Mouse (Mus musculus): ENCODE results near the gene Gm2174. TPM values are rescaled to one million over a fixed set of nuclear protein-coding genes. Genes with fewer than 3 reads are reported as not detected.

Gene Gm2174
- polyA plus RNA-seq (2015; fragmentation: Nextera tagmentation; extraction: Ambion mirVana), result 1.2 TPM in 1 of 2 replicates, not detected in the other

GRCm38 (mm10) chrX:56447524-56448015 is at the start of gene Gm2174:
Gm2174 (plus strand) TSS chrX:56447965.
- Histone ChIP-seq H3K4me2 (replicated peaks) (no peak within 1 kb of the TSS), H3K9ac (replicated peaks) (no peak within 1 kb of the TSS), H3K4me3 (no peak within 1 kb of the TSS), H3K27me3 (no peaks in the 10 kb centered on the region), H3K4me1 (no peaks in the 10 kb centered on the region), H3K27ac (replicated peaks) (no peak within 1 kb of the TSS), H3K36me3 (no peaks in the 10 kb centered on the region), H3K9me3 (no peaks in the 10 kb centered on the region)
- 67% methylated on average over 4 of the region's 4 CpGs for WGBS
- no peak for ATAC-seq (replicated peaks)

GRCm38 (mm10) chrX:56404646-56405045 is 43.1 kb upstream of the Gm2174 start:
- Histone ChIP-seq H3K4me2 (replicated peaks) (no peak overlapping the region), H3K9ac (replicated peaks) (no peak overlapping the region), H3K4me1 (no peaks in the 10 kb centered on the region), H3K4me3 (no peak overlapping the region), H3K9me3 (no peaks in the 10 kb centered on the region), H3K36me3 (no peaks in the 10 kb centered on the region), H3K27ac (replicated peaks) (no peak overlapping the region), H3K27me3 (no peaks in the 10 kb centered on the region)
- WGBS, result 17% methylated on average over 2 of the region's 2 CpGs
- ATAC-seq (replicated peaks), result no peak

- no peaks in the 10 kb centered on the region for H3K9me3 ChIP-seq
- H3K4me3 ChIP-seq, result no peak overlapping the region
- 76% methylated on average over 1 of the region's 1 CpGs for WGBS
- H3K9ac ChIP-seq (replicated peaks), result no peak overlapping the region
- H3K4me1 ChIP-seq, result no peaks in the 10 kb centered on the region
- H3K27ac ChIP-seq (replicated peaks), result no peak overlapping the region
- H3K27me3 ChIP-seq, result no peaks in the 10 kb centered on the region
- H3K4me2 ChIP-seq (replicated peaks), result no peak overlapping the region
- no peak for ATAC-seq (replicated peaks)
- no peaks in the 10 kb centered on the region for H3K36me3 ChIP-seq
Measured at GRCm38 (mm10) chrX:56405482-56405881, 42.3 kb upstream of the Gm2174 start.

- WGBS, result 45% methylated on average over 5 of the region's 5 CpGs
Measured at GRCm38 (mm10) chrX:56406128-56406527, 41.6 kb upstream of the Gm2174 start.

GRCm38 (mm10) chrX:56416277-56416676 is 31.5 kb upstream of the Gm2174 start:
- Histone ChIP-seq H3K9me3 (no peaks in the 10 kb centered on the region), H3K4me2 (replicated peaks) (no peak overlapping the region), H3K4me3 (no peak overlapping the region), H3K27ac (replicated peaks) (no peak overlapping the region), H3K27me3 (no peaks in the 10 kb centered on the region), H3K4me1 (no peaks in the 10 kb centered on the region), H3K9ac (replicated peaks) (no peak overlapping the region), H3K36me3 (no peaks in the 10 kb centered on the region)
- 75% methylated on average over 3 of the region's 3 CpGs for WGBS
- ATAC-seq (replicated peaks), result no peak

More at GRCm38 (mm10) chrX:56406128-56406527, 41.6 kb upstream of the Gm2174 start:
- H3K4me1 ChIP-seq, result no peaks in the 10 kb centered on the region
- no peak overlapping the region for H3K4me2 ChIP-seq (replicated peaks)
- no peak overlapping the region for H3K27ac ChIP-seq (replicated peaks)
- no peaks in the 10 kb centered on the region for H3K36me3 ChIP-seq
- H3K4me3 ChIP-seq, result no peak overlapping the region
- no peak for ATAC-seq (replicated peaks)
- H3K27me3 ChIP-seq, result no peaks in the 10 kb centered on the region
- no peaks in the 10 kb centered on the region for H3K9me3 ChIP-seq
- no peak overlapping the region for H3K9ac ChIP-seq (replicated peaks)

- ATAC-seq (replicated peaks), result no peak
- Histone ChIP-seq H3K4me1 (no peaks in the 10 kb centered on the region), H3K27me3 (no peaks in the 10 kb centered on the region), H3K4me2 (replicated peaks) (no peak overlapping the region), H3K4me3 (no peak overlapping the region), H3K36me3 (no peaks in the 10 kb centered on the region), H3K9me3 (no peaks in the 10 kb centered on the region), H3K9ac (replicated peaks) (no peak overlapping the region), H3K27ac (replicated peaks) (no peak overlapping the region)
- WGBS, result 71% methylated on average over 4 of the region's 4 CpGs
Measured at GRCm38 (mm10) chrX:56417541-56417940, 30.2 kb upstream of the Gm2174 start.

GRCm38 (mm10) chrX:56430601-56431000 is 17.2 kb upstream of the Gm2174 start:
- Histone ChIP-seq H3K27me3 (no peaks in the 10 kb centered on the region), H3K9ac (replicated peaks) (no peak overlapping the region), H3K27ac (replicated peaks) (no peak overlapping the region), H3K36me3 (no peaks in the 10 kb centered on the region), H3K9me3 (no peaks in the 10 kb centered on the region), H3K4me1 (no peaks in the 10 kb centered on the region), H3K4me2 (replicated peaks) (no peak overlapping the region), H3K4me3 (no peak overlapping the region)
- 40% methylated on average over 2 of the region's 2 CpGs for WGBS
- ATAC-seq (replicated peaks), result no peak

GRCm38 (mm10) chrX:56435758-56436283 is 11.9 kb upstream of the Gm2174 start:
- H3K9ac ChIP-seq (replicated peaks), result no peak overlapping the region
- H3K4me3 ChIP-seq, result no peak overlapping the region
- H3K4me1 ChIP-seq, result no peaks in the 10 kb centered on the region
- no peak for ATAC-seq (replicated peaks)
- H3K36me3 ChIP-seq, result no peaks in the 10 kb centered on the region
- H3K9me3 ChIP-seq, result no peaks in the 10 kb centered on the region
- no peak overlapping the region for H3K4me2 ChIP-seq (replicated peaks)
- H3K27me3 ChIP-seq, result no peaks in the 10 kb centered on the region
- H3K27ac ChIP-seq (replicated peaks), result no peak overlapping the region
- 59% methylated on average over 7 of the region's 7 CpGs for WGBS

GRCm38 (mm10) chrX:56446487-56447428 is 1.0 kb upstream of the Gm2174 start:
- no peak for ATAC-seq (replicated peaks)
- Histone ChIP-seq H3K9ac (replicated peaks) (no peak overlapping the region), H3K9me3 (no peaks in the 10 kb centered on the region), H3K4me1 (no peaks in the 10 kb centered on the region), H3K27me3 (no peaks in the 10 kb centered on the region), H3K36me3 (no peaks in the 10 kb centered on the region), H3K27ac (replicated peaks) (no peak overlapping the region), H3K4me3 (no peak overlapping the region), H3K4me2 (replicated peaks) (no peak overlapping the region)
- 86% methylated on average over 11 of the region's 11 CpGs for WGBS

GRCm38 (mm10) chrX:56454671-56455371 is 7.1 kb downstream of the Gm2174 start, which contains the start of gene Ints6l:
Ints6l (plus strand) TSS chrX:56454857.
- 14% methylated on average over 22 of the region's 22 CpGs for WGBS
- H3K9ac ChIP-seq (replicated peaks), result peak within 1 kb of the TSS; percentile 79
- 0 out of 2 replicates have a peak, but pooled peaks cover 4% of the 10 kb centered on the region for H3K4me1 ChIP-seq
- H3K4me3 ChIP-seq, result peak within 1 kb of the TSS; percentile 58
- H3K36me3 ChIP-seq, result no peaks in the 10 kb centered on the region
- no peaks in the 10 kb centered on the region for H3K9me3 ChIP-seq
- H3K4me2 ChIP-seq (replicated peaks), result peak within 1 kb of the TSS; percentile 57
- H3K27me3 ChIP-seq, result no peaks in the 10 kb centered on the region
- ATAC-seq (replicated peaks), result peak; percentile 85
- peak within 1 kb of the TSS; percentile 95 for H3K27ac ChIP-seq (replicated peaks)

- H3K36me3 ChIP-seq, result no peaks in the 10 kb centered on the region
- H3K9me3 ChIP-seq, result no peaks in the 10 kb centered on the region
- 25% methylated on average over 59 of the region's 65 CpGs for WGBS
- peak; percentile 96 for ATAC-seq (replicated peaks)
- peak overlapping the region; percentile 57 for H3K4me2 ChIP-seq (replicated peaks)
- peak overlapping the region; percentile 58 for H3K4me3 ChIP-seq
- peak overlapping the region; percentile 79 for H3K9ac ChIP-seq (replicated peaks)
- no peaks in the 10 kb centered on the region for H3K27me3 ChIP-seq
- H3K4me1 ChIP-seq, result 0 out of 2 replicates have a peak, but pooled peaks cover 4% of the 10 kb centered on the region
- H3K27ac ChIP-seq (replicated peaks), result peak overlapping the region; percentile 95
Measured at GRCm38 (mm10) chrX:56455372-56456246, 7.8 kb downstream of the Gm2174 start.

Measured in forebrain, embryonic 15.5 days (tissue).